Mouse (Mus musculus) embryo, embryonic 10.5 days (tissue): ENCODE measurements around the gene Vcl.

ENCODE experiments used
- DNase-seq: peaks from one replicate; pipeline ENCODE4 v3.0.0-alpha.2; 2015; ENCODE audit warnings: low spot score

The Vcl gene

DNA sequence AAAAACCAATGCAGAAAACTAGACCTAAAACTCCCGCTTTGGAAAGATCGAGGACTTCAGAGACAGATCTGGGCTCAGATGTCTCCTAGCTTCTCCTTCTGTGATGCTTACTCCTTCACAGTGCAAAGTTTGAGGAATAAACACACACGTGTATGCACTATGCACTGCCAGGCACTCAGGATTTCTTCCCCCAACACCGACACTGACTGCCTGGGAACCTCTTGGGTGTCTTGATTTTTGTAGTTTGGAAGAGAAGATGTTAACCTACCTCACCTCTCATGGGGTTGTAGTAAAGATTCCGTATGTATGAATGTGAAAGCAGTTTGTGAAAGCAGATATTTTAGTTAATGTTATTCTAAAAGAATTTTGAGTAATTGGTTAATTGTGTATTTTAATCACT lies 88.7 kb downstream of the Vcl start:
- DNase-seq = no peak

DNA sequence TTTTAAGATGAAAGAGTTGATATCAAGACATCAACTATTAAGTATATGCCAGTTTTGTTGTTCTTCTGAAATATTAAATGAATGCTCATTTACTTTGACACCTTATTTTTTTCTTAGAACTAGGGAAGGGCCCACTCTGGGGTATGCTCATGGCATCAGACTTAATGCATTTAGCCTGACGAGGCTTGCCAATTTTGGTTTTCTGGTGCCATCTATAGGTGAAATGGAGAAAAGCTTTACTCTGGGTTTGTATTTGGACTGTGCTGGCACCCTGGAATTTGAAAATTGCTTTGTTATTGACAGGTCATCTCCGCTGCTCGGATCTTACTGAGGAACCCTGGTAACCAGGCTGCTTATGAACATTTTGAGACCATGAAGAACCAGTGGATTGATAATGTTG lies 89.8 kb downstream of the Vcl start:
- peak; percentile 74 for DNase-seq

DNA sequence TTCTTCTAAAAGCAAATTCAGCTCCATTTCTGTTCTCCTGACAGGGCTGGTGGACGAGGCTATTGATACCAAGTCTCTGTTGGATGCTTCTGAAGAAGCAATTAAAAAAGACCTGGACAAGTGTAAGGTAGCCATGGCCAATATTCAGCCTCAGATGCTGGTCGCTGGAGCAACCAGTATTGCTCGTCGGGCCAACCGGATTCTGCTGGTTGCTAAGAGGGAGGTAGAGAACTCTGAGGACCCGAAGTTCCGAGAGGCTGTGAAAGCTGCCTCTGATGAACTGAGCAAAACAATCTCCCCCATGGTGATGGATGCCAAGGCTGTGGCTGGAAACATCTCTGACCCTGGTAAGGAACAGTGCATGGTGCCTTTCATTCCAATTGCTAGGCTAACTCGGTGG lies 91.2 kb downstream of the Vcl start:
- DNase-seq = no peak

DNA sequence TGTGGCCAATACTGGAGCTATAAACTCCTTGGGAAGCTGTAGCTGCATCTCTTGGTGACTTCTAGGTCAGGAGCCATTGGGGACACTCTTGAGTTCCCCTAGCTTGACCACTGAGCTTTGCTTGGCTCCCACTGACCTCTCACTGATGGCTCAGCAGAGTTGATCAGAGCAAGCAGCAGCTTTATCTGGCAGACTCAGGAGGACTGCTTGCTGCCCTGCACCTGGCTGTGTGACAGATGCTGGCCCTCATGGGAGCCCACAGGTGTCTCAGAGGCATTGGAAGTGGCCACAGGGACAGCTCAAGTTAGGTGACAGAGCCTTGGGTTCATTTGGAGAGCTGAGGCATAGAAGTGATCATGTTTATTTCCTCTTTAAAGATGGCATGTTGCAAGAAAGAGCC lies 98.3 kb downstream of the Vcl start:
- no peak for DNase-seq

DNA sequence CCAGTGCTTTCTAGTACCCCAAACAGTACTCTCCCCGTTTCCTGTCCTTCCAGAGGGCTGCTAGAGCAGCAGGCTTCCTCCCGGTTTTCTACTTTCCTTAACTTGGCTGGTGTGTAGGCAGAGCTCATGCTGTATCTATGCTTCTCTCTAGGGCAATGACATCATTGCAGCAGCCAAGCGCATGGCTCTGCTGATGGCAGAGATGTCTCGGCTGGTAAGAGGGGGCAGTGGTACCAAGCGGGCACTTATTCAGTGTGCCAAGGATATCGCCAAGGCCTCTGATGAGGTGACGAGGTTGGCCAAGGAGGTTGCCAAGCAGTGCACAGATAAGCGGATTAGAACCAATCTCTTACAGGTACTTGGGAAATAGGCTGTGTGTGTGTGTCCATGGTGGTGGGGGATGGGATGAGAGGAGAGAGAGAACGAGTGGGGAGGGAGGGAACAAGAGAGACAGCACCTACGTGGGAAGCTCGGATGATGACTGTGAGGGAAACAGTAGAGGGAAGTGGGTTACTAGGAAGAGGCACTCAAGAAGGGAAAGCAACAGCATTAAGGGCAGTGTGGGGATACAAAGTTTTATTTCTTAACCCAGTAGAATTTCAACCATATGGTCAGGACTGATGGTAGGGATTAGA lies 99.9 kb downstream of the Vcl start:
- DNase-seq = no peak

DNA sequence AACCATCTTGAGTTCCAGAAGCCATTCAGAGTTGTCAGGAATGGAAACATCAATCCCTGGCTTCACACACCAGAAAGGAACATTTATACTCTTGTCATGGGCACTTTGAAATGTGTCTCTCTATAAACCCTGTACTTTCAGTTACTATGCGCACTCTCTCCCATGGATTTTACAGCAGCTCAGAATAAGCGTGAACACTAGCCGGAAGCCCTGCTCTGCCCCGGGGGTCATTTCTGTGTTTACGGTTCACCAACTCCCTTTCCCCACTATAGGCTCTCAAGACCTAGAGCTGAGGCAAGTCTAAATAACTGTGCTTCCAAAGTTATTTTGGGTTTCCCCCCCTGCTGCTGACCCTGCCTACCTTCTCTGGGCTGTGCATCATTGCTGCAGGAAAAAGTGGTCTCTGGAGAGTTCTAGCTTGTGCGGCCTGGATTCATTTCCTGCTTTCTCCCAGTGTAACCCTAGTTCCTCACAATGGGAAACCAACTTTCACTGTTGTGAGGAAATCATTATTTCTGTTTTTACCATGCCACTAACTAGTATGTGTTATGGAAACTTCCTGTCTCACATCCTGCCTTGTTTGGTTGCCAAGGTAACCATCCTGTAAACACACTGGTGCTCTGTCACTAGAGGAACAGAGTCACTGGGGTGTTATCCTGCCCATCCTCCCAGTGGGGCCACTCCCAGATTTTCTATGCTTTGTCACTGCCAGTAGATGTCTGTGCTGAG lies 102.7 kb downstream of the Vcl start:
- peak; percentile 70 for DNase-seq

DNA sequence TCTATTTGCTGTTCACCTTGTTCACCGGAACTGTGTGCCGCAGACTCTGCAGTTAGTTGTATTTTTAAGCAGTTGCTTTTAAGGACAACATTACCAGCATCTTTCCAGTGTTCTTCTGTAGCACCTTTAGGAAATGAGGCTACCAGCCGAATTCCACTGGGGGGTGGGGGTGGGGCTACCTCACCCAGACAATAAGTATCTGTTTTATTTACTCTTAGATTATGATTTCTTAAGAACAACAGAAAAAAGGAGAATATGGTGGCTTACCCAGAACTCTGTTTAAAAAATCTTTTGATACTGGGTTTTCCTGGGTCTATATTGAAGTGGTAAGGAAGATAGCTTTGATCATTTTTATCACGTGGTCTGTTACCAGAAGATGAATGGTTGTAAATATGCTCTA lies 105.1 kb downstream of the Vcl start:
- no peak for DNase-seq

DNA sequence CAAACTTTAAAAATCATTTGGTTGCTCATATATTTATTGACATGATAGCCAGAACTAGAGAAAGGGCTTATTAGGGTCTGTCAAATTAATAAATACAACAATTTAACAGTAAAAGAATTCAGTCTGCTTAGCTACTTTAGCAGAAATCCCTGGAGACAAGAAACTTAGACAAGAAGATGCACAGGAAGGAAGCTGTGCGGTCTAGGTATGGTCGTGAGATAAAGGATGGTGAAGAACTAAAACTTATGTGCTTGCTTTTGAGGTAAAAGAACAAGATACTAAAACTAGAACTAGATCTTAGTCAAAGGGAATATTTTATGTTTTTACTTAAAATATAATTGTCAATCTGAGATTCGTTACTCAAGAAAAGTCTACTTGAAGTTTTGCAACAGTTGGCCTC lies 105.6 kb downstream of the Vcl start:
- DNase-seq = no peak

DNA sequence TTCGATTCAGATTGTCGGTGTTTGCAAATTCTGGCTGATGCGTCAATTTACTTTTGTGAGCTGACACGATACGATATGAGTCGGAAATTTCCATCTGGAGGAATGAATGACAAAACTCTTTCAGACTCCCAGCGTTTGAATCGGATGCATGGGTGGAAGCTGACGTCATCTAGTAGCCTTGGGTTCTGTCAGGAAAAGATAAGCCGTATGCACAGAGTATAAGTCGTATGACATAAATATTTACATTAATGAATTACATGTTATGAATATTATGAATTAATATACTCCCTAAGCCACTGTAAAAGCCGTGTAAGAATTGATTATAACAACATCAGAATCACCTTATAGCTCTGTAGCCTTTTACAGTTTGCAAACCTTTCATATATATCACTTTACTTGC lies 109.9 kb downstream of the Vcl start:
- DNase-seq = no peak

DNA sequence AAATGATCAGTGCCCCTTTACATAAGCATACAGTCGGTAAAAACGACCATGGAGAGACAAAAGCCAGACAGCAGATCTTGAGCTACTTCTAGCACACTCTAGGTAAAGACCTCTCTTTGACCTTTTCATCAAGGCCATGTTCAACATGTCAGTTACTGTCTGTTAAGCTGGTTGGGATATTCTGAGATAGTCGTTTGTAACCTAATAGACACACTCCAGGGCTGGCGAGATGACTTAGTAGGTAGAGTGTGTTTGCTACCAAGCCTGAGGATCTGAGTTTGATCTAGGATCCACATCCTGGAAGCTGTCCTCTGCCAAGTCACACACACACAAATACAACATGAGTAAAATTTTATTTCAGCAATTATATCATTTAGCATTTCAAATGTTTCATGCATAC lies 110.4 kb downstream of the Vcl start:
- DNase-seq = no peak

DNA sequence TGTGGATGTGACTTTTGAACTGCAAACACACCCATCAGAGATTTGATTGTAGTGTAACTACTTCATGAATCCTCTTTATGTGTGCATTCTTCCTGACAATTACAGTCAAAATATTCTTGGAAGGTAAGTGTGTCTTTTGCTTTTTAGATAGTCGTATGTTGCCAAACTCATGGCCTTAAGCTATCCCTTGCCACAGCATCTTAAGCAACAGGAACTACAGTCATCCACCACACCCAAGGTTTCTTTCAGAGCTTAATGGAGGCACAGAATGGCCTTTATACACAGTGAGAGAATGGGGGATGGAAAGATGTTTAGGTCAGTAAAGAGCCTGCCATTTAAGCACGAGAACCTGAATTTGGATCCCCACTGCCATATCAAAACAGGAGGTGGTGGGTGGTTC lies 118.6 kb downstream of the Vcl start:
- DNase-seq = no peak

DNA sequence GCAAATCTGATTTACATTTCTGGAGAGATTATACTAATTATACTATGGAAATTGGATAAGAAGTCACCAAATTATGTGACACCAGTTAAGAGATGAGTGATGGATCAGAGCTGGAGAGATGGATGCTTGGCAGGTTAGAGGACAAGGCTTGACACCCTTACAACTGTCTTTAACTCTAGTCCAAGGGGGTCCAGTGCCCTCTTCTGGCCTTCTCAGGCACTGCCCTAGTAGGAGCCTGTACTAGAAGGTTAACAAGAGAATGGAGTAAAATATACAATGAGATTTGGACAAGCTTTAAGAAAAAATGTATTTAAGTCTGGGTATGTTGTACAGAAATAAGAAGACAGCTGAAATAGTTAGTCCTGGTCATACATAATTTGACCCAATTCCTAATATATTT lies 119.7 kb downstream of the Vcl start:
- DNase-seq = peak; percentile 63

DNA sequence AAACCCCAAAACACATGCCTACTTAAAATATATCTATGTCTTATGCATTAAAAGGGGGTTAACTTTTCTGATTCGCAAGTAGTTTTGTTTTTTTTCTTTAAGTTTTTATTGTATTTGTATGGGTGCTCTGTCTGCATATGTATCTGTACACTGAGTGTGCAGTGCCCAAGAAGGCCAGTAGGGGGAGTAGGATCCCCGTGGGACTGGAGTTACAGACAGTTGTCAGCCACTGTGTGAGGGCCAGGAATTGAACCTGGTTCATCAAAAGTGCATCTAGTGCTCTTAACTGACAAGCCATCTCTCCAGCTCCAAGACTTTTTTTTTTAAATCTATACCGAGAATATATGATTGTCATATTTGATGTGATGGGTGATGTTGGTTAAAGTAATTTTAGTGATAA lies 121.5 kb downstream of the Vcl start:
- peak; percentile 41 for DNase-seq

DNA sequence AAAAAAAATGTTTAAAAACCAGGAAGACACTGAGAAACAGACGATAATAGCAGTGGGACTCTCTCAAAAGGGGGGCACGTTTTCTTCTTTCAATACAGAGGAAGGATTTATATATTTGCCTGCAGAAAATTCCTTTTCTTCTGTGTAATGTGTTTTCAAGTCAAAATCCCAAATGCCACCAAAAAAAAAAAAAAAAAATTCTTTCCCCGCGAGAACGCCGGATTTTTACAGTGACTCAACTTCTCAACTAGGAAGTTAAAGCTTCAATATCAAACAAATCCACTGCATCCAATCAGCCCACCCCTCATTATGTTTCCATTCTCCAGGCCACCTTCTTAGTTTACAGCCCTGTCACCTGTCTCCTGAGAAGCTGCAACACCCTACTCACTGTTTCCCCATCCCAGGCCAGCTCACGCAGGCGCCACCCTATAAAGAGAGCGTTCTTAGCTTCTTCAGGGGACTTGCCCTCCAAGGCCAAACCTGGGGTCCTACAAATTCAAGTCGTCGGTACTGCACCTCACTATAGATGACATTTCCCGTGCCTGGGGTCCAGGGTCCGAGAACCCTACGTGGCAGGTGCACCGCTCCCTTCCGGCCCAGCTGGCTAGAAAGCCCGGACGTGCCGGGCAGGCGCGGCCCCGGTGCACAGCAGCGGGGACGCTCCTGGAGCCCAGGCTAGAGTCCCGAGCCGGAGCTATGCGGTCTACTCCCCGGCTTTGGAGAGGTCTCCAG lies 122.3 kb downstream of the Vcl start:
- no peak for DNase-seq

DNA sequence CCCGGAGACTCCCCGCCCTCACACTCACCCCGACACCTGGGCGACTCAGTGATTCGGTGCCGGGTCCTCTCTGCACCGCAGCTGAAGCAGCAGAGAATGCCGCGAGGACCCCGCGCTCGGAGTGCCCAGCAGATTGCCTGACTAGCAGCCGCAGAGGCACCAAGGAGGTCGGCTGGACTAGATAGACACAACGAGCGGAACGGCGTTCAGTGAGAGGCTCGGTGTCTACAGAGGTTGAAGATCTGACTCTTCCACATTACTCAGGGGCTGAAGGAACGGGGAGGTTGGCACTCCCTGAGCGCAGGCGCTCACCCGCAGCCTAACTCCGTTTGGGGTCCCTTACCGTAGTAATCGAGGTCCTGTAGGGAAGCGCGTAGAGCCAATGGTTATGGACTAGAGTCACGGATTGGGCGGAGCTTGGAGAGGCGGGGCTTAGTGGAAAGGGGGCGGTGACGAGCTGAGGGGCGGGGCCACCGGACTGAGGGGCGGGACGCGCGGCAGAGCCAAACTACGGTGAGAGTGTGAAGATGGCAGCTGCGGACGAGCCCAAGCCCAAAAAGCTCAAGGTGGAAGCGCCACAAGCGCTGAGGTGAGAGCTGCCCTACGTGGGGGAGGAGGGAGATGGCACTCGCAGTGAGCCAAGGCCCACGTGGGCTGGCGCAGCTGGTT lies 123.0 kb downstream of the Vcl start, which contains the start of the genes Ap3m1 and Adk:
Ap3m1 (minus strand) TSS at position 397 of the 669 bp plus-strand sequence.
Adk (plus strand) TSS at position 463 of the 669 bp plus-strand sequence.
- DNase-seq = peak; percentile 97

DNA sequence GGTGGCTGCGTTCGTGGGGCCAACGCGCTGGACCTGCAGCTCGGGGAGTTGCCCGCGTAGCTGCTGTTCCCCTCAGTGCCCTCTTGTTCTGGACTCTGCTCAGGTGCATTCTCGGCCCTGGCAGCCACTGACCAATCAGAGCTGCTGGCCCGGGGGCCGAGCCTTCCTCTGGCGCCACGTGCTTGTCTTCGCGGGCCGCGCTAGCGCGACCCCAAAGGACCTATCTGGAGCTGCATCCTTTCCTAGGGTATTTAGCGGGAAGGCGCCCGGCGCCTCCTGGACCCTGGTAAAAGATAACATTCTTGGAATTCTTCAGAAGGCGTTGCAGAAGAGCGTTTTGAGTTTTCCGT lies 123.6 kb downstream of the Vcl start:
- peak; percentile 89 for DNase-seq

DNA sequence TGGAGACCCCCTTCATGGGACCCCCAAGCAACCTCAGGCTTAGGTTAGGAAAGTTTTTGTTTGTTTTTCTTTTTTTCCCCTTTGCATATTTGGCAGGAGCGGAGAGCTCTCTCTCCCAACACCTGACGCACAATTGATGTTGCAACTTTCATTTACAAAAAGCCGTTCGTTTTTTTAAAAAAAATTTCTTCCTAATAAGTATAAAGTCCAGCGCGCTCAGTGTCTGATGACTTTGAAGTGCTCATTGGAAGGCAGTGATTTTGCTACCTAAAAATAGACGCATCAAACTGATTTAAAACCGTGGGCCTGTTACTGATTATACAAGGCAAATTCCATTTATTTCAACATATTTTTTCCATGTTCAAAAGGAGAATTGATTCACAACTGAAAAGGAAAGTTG lies 124.0 kb downstream of the Vcl start:
- no peak for DNase-seq

DNA sequence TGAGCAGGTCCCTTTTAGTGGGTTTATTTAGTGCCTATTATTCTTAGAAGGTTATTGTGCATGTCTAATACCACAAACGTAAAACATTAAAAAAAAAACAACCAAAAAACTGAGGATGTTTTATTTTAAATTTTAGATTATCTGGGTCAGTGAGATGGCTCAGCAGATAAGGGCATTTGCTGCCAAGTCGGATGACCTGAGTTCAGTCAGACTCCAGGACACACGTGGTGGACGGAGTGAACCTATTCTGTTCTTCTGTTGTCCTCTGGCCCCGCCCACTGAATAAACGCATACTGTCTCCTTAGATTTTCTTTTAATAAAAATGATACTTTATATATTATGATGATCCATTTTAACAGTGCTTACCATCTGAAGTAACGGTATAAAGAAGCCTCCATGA lies 124.4 kb downstream of the Vcl start:
- peak; percentile 39 for DNase-seq

DNA sequence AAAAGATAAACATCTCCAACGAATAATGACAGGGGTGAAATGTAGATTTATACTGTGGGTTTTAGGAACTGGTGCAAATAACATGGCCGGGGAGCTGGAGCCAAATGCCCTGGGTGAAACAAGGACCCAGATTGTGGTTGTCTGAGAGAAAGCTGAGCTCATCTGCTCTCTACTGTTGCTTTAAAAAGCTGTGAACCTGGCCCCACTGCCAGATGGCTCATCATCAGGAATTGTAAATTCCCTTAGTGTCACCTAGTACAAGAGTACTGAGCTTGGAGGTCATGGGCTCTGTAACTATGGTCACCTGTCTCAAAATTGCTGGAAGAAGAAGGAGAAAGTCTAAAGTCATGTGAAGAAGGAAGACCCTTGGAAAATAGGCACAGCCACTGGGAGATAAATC lies 129.8 kb downstream of the Vcl start:
- DNase-seq = no peak

DNA sequence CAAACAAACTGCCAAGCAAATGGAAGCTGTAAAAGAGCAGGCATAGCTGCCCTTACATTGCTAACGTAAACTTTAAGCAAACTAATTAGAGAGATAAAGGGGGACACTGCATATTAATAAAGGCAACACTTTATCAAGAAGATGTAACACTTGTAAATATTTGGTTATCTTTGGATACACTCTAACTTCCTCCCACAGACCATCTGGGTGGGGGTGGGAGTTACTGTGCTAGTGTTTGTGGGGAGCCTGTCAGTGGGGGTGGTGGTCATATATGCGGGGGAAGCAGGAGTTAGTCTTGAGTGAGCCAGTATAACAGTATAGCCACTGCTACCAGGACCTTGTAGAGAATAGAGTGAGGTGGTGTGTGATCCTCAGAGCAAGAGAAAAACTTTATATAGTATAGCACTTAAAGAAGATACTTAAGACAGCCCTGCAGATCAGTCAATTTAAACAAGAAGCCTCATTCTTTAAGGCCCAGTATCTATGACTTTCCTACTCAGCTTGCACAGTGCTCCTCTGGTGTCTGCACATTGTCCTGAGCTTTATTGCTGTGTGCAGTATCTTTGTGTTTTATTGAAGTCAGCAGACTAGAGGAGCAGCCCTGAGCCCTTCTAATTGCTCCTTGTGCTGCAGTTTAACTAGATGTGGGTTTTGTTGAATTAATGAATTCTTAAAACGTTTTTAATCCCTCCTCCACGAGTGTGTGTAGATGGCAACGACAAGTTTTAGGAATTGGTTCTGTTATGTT lies 133.7 kb downstream of the Vcl start:
- DNase-seq = no peak

DNA sequence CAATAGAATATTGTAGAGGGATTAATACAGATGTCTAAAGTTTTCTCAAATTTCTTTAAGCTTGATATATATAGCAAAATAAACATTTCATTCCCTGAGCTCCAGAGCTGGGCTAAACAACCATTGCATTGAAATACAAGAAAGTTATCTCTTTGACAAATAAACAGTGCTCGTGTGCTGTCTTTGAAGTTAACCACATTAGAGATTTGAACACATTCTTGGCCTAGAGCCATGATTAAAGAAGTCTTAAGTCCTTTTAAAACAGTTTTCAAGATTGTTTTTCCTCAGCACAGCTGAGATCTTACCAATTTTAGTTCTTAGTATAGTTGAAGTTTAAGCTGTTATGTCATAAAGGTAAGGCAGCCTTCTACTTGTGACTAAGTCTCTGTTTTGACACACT lies 135.1 kb downstream of the Vcl start:
- no peak for DNase-seq
